Mouse (Mus musculus) erythroblast, embryonic 14.5 days (primary cell): ENCODE data around the gene Pcdh9. TPM values are rescaled to one million over a fixed set of nuclear protein-coding genes. Genes with fewer than 3 reads are reported as not detected.

Source experiments
- H3K27me3 ChIP-seq: 2 replicates; pipeline ENCODE4 v1.6.1; 2012; ENCODE audit warnings: inconsistent platforms; ENCODE audit not compliant: control insufficient read depth
- H3K36me3 ChIP-seq: 2 replicates; pipeline ENCODE4 v1.6.1; 2012; ENCODE audit warnings: mild to moderate bottlenecking, inconsistent platforms; ENCODE audit not compliant: control insufficient read depth
- H3K4me1 ChIP-seq: 2 replicates; pipeline ENCODE4 v1.6.1; 2012; ENCODE audit warnings: inconsistent platforms; ENCODE audit not compliant: control insufficient read depth
- H3K4me3 ChIP-seq: replicated peaks from 2 replicates; pipeline ENCODE3; 2012; ENCODE audit warnings: moderate library complexity, mild to moderate bottlenecking, inconsistent platforms
- H3K9me3 ChIP-seq: 2 replicates; pipeline ENCODE4 v1.6.1; 2012; ENCODE audit warnings: low read length, inconsistent platforms, mixed read lengths; ENCODE audit not compliant: control insufficient read depth
- GATA1 ChIP-seq: IDR thresholded peaks from 2 replicates; pipeline ENCODE4 v1.6.1; 2012; ENCODE audit warnings: low read length, inconsistent platforms, mixed read lengths
- TAL1 ChIP-seq: IDR thresholded peaks from 3 replicates; pipeline ENCODE4 v1.6.1; 2012; ENCODE audit warnings: low read length, inconsistent platforms, mixed read lengths
- polyA plus RNA-seq: library from polyadenylated mRNA; stranded (reverse); fragments of >175 nt; gene quantifications from 2 replicates; pipeline ENCODE4 v1.2.3, GENCODE M21; 2012

The Pcdh9 gene
- polyA plus RNA-seq, 1 experiment: not detected

DNA sequence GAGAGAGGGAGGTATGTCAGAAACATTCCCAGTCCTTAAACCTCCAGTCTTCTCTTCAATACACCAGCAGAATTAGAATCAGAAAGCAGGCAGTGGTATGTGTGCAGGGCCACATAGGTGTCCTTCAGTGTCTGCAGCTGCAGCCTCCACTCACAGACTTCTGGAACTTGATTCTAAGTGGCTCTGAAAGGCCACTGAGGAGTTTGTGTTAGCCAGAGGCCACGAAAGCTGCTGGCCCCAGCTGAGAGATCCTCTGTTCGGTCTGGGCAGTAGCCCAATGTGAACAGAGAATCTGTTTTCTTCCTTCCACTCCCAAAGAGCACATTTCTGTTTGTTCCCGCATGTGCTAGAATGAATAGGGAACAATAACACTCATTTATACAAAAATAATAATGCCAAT is 346.9 kb downstream of the Pcdh9 start:
- Histone ChIP-seq H3K27me3 (no peaks in the 10 kb centered on the region), H3K9me3 (no peaks in the 10 kb centered on the region), H3K36me3 (no peaks in the 10 kb centered on the region), H3K4me1 (no peaks in the 10 kb centered on the region), H3K4me3 (no peak overlapping the region)
- TF ChIP-seq TAL1 (no peak), GATA1 (no peak)

DNA sequence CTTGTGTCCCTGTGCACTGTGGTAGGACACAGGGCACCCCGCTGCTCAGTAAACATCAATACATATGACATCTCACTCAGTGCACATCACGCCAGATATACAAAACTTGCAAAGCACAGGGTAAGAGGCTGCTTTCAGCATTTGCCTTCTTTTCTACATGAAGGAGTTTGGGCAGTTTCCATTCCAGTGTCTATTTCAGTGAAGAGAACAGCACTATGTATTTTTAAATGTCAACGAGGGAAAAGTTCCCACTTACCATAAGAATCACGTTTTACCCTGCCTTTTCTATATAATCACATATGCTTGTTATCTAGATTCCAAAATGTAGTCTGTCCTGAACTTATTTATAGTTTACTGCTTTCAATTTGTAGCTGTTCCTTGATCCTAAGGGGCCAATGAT is 355.6 kb downstream of the Pcdh9 start:
- Histone ChIP-seq H3K36me3 (no peaks in the 10 kb centered on the region), H3K9me3 (no peaks in the 10 kb centered on the region), H3K4me1 (no peaks in the 10 kb centered on the region), H3K4me3 (no peak overlapping the region), H3K27me3 (no peaks in the 10 kb centered on the region)
- TF ChIP-seq GATA1: no peak
- no peak for TF ChIP-seq TAL1

DNA sequence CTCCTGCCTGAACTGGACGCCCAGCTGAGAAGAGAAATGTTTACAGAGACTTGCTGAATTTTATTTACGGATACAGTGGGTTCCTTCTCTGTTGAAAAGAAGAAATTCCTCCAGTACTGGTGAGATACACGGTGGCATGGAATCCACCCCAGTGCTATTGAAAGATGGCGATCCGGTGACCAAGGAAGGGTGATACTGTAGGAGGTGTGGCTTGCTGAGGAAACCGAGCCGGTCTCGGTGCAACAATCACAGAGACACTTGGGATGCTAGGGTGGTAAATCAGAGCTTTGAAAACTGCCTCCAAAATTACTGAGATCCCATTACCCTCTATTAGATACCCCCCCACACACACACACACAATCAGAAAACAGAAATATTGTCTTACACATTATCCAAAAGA is 367.0 kb downstream of the Pcdh9 start:
- Histone ChIP-seq H3K36me3 (no peaks in the 10 kb centered on the region), H3K27me3 (no peaks in the 10 kb centered on the region)
- no peak for TF ChIP-seq GATA1
- TF ChIP-seq TAL1: no peak

DNA sequence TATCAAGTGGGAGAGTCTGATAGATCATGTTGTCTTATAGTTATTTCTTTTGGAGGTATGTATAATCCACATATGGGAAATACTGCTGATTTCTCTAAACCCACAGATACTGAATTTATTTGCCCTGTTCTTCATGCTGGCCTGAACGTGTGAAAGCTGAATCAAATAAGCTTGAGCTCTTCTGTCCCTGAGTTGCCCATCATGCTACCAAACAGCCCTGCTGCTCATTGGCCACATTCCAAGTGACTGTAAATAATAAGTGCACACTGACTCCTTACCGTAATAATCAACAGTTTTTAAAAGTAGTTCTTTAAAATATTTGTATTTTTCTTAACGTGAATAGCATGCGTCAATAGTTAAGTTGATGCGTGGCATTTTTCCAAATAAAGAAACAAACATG is 370.3 kb downstream of the Pcdh9 start:
- TF ChIP-seq TAL1 (no peak), GATA1 (no peak)
- H3K27me3 ChIP-seq: no peaks in the 10 kb centered on the region
- no peaks in the 10 kb centered on the region for H3K4me1 ChIP-seq
- H3K9me3 ChIP-seq: no peaks in the 10 kb centered on the region
- no peak overlapping the region for H3K4me3 ChIP-seq
- no peaks in the 10 kb centered on the region for H3K36me3 ChIP-seq

More for the DNA sequence above, 367.0 kb downstream of the Pcdh9 start:
- Histone ChIP-seq H3K4me1 (no peaks in the 10 kb centered on the region), H3K4me3 (no peak overlapping the region), H3K9me3 (no peaks in the 10 kb centered on the region)

DNA sequence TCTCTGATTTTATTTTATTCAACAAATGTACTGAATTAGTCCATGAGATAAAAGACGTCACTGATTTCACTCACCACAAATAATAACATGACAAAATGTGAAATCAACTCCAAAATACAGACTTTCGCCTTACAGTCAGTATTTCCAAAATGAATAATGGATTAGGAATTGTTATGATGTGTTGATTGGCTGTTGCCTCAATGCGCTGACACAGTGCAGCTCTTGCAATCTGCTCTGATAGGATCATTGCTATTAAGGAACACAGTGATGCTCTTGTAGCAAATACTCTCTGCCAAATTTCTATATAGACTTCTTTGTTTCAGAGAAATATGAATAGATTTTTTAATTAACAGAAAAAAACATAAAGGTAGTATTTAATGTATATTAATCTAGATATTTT is 373.8 kb downstream of the Pcdh9 start:
- Histone ChIP-seq H3K9me3 (no peaks in the 10 kb centered on the region), H3K27me3 (no peaks in the 10 kb centered on the region), H3K36me3 (no peaks in the 10 kb centered on the region), H3K4me3 (no peak overlapping the region), H3K4me1 (no peaks in the 10 kb centered on the region)
- TF ChIP-seq TAL1: no peak
- TF ChIP-seq GATA1: no peak

DNA sequence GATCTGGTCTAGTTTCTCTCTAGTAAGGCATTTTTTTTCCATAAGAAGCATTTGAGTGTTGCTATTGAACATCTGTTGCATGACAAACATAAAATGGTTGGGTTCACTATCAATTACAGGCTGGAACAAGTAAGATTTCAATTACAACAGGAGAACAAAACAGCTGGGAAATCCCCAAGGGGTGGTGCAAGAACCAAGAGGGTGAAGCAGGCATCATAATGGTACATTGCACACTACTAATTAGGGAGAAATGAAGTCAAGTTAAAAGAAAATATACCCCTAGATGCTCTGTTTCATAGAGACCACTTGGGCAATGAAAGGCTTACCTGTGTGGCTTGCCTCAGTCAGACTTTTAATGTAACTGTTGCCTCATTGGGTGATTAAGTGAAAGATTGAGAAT is 384.4 kb downstream of the Pcdh9 start:
- TF ChIP-seq GATA1: no peak
- TF ChIP-seq TAL1: no peak
- H3K9me3 ChIP-seq: no peaks in the 10 kb centered on the region
- no peaks in the 10 kb centered on the region for H3K27me3 ChIP-seq
- no peaks in the 10 kb centered on the region for H3K4me1 ChIP-seq
- H3K4me3 ChIP-seq: no peak overlapping the region
- H3K36me3 ChIP-seq: no peaks in the 10 kb centered on the region

DNA sequence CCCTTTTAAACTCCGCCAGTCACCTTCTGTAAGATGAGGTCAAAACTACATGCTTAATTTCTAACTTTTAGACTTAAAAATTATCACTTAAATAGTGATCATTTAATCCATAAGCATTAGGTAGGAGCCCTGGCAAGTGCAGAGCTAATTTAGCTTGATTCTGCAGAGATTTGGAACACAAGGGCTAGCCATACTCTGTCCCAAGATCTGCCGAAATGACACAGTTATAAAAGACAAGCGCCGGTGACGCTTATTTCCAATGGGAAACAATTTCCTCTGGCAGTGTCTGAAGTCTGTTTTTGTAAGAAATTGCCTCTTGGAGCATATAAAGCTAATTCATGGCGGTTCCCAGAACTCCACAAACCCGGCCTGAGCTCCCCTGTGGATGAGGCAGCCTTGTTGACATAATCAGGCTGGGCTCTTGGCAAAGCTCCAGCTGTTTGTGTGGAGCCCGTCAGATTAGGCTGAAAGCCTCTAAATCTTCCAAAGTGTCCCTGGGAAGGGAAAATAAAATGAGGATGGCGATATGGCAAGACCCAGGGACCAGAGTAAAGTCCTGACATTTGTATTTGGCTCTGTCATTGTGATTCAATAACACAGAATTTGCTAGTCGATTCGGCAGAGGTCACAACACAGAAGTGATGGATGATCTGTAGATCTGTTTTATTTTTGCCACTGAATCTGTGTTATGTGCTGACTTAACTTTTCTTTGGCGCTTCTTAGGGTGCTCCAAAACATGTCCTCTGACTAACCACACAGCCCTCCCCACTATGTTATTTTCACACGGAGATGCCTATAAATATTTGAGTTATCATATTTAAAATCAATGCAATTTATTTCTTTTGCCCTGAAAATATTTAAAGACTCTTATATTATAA is 391.4 kb downstream of the Pcdh9 start:
- H3K36me3 ChIP-seq: no peaks in the 10 kb centered on the region
- no peaks in the 10 kb centered on the region for H3K27me3 ChIP-seq
- TF ChIP-seq GATA1 (no peak), TAL1 (no peak)
- H3K4me1 ChIP-seq: no peaks in the 10 kb centered on the region
- H3K4me3 ChIP-seq: no peak overlapping the region
- H3K9me3 ChIP-seq: no peaks in the 10 kb centered on the region

DNA sequence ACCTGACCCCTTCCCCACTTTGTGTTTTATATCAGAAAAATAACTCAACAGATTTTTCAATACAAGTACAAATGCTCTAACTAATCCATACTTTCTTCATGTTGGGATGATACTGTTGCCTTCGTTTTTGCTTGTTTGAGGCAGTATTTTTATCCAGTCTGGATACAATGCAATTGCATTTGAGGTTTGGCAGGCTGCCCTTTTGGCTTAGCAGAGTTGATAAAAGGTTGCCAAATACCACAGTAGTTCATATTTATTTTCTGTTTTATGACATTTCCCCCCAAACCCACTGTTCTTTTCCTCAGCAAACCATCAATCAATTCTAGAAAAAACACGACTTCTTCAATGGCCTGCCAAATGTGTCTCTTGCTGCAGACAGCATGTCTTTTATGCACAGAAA is 415.5 kb downstream of the Pcdh9 start:
- H3K4me1 ChIP-seq: no peaks in the 10 kb centered on the region
- TF ChIP-seq TAL1 (no peak), GATA1 (no peak)
- H3K27me3 ChIP-seq: no peaks in the 10 kb centered on the region

DNA sequence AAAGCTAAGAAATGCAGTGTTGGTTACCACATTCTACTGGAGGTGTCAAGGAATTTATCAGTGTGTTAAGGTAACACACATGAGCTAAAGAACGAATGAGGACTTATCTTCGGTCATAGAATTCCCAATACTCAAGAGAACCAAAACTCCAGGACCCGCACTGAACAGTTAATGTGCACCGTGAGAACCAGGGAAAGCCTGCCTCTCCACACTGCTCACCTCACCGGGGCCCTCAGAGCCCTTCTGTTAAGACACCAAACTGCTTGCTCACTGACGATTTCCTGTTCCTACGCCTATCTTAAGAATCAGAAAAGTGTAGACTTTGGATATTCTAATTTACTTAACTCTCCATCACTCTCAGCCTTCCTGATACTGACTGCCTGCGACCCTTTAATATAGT is 418.0 kb downstream of the Pcdh9 start:
- Histone ChIP-seq H3K4me3 (no peak overlapping the region), H3K9me3 (no peaks in the 10 kb centered on the region), H3K27me3 (no peaks in the 10 kb centered on the region), H3K36me3 (no peaks in the 10 kb centered on the region), H3K4me1 (no peaks in the 10 kb centered on the region)
- TF ChIP-seq TAL1 (no peak), GATA1 (no peak)

More for the DNA sequence above, 415.5 kb downstream of the Pcdh9 start:
- Histone ChIP-seq H3K4me3 (no peak overlapping the region), H3K36me3 (no peaks in the 10 kb centered on the region), H3K9me3 (no peaks in the 10 kb centered on the region)

DNA sequence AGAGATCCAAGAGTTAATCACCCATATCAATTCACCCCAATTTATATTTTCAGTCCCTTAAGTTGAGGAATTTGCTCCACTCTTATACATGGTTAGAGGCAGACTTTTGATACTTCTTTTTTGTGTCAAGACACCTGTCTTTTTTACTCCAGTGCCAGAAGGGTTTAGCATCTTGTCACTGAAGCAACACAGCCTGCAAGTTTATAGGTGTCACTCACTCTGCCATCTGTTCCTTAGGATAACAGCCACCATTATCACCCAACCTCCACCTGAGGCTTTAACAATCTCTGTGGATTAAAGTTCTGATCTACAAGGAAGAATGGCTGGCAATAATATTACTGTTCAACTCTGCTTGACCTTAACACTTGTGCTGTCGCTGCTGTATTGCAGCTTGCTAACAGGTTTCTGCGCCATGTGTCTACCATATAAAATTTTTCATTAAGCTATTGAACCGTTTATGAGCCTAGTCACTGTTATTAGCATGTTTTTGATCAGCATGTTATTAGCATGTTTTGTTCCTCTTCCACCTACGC is 427.1 kb downstream of the Pcdh9 start:
- H3K4me3 ChIP-seq: no peak overlapping the region
- no peak for TF ChIP-seq TAL1
- H3K4me1 ChIP-seq: no peaks in the 10 kb centered on the region
- no peaks in the 10 kb centered on the region for H3K9me3 ChIP-seq
- no peaks in the 10 kb centered on the region for H3K27me3 ChIP-seq
- H3K36me3 ChIP-seq: no peaks in the 10 kb centered on the region
